In genomic region chr9:101404441-101405081, GRCm38 (mm10) we compare ENCODE assay signal across 9 mouse cellular contexts.
A peak's percentile ranks its signal among the peaks of the same experiment; 100 is the strongest.
DNase-seq lines count a peak whose midpoint lies in the region; ATAC-seq and TF ChIP-seq lines count a peak whose summit lies in the region.
"Had no signal": no experiment of that assay in that cellular context is flagged by ENCODE, and none has a peak within 500 bp of the region (broad histone marks: within the 10 kb centered on the region; RNA-seq: fewer than 3 reads in every experiment).

No protein-coding gene starts in this region.

- DNase-seq in frontal cortex, postnatal 25 days (ENCODE audit: low spot score in 2 of 2): no peak
- DNase-seq in right cerebral cortex, adult 18-20 months: peak; percentile 14
- no peak for DNase-seq in right cerebral cortex, postnatal 25 days
- DNase-seq in layer of hippocampus, postnatal 10 days (ENCODE audit: low spot score in 2 of 2): peak; percentile 36 to 45
- DNase-seq in lung, adult 2 months: no peak
- DNase-seq in lung, postnatal 25 days (ENCODE audit: low spot score): no peak
- DNase-seq in spleen, postnatal 14 days (ENCODE audit: low spot score in 2 of 2): no peak

- TF ChIP-seq POLR2A in lung, adult 2 months (IDR thresholded peaks at IDR 0.05; ENCODE audit: borderline replicate concordance, extremely low read depth, low read depth, low read length): no peak

- H3K4me1 ChIP-seq in lung, adult 2 months (ENCODE audit: control insufficient read depth, insufficient read depth, low read length): no peaks in the 10 kb centered on the region

- ATAC-seq in frontal cortex, adult (ENCODE audit: low TSS enrichment): 0 out of 2 replicates have a peak, but pooled peaks have one; percentile 20

- TF ChIP-seq CTCF in lung, adult 2 months (IDR thresholded peaks at IDR 0.05; ENCODE audit: insufficient read depth, low read length): no peak

- WGBS in lung, adult 2 months: 40% methylated on average over 13 of the region's 13 CpGs

- no peak overlapping the region for H3K4me3 ChIP-seq in lung, adult 2 months (replicated peaks; ENCODE audit: extremely low read depth, low read depth, low read length)
- H3K4me3 ChIP-seq: heart, embryonic 15.5 days had no signal

Comparison
In these comparisons a context has a peak if more than half of its experiments do, and no peak if none do; other contexts are left out.
1. DNase-seq: peak in right cerebral cortex, adult 18-20 months (single experiment) and layer of hippocampus, postnatal 10 days (2 of 2); none in frontal cortex, postnatal 25 days (0 of 2), right cerebral cortex, postnatal 25 days (single experiment), lung, adult 2 months (single experiment), lung, postnatal 25 days (single experiment) and spleen, postnatal 14 days (0 of 2).